Mouse (Mus musculus) embryonic facial prominence, embryonic 12.5 days (tissue): ENCODE data around the gene Dlg2. TPM values are rescaled to one million over a fixed set of nuclear protein-coding genes. Genes with fewer than 3 reads are reported as not detected.

ENCODE experiments used
- ATAC-seq: fragments of 200-750 bp; cut with Nextera tagmentation; 2 replicates; pipeline ENCODE4 v1.8.0; 2017; ENCODE audit not compliant: insufficient number of reproducible peaks, insufficient read depth, low FRiP score, low TSS enrichment
- H3K27ac ChIP-seq: fragments of 300-500 bp; sonication (generic); 2 replicates; pipeline ENCODE4 v1.5.1; 2016; ENCODE audit warnings: mild to moderate bottlenecking
- H3K27me3 ChIP-seq: fragments of 300-500 bp; sonication (generic); 2 replicates; pipeline ENCODE4 v1.6.1; 2016; ENCODE audit warnings: mild to moderate bottlenecking, moderate library complexity
- H3K36me3 ChIP-seq: fragments of 300-500 bp; sonication (generic); 2 replicates; pipeline ENCODE4 v1.6.1; 2016; ENCODE audit warnings: mild to moderate bottlenecking
- H3K4me1 ChIP-seq: fragments of 300-500 bp; sonication (generic); 2 replicates; pipeline ENCODE4 v1.6.1; 2016
- H3K4me2 ChIP-seq: fragments of 300-500 bp; sonication (generic); replicated peaks from 2 replicates; pipeline ENCODE4 v1.6.1; 2016; ENCODE audit warnings: mild to moderate bottlenecking, moderate library complexity
- H3K4me3 ChIP-seq: fragments of 300-500 bp; sonication (generic); 2 replicates; pipeline ENCODE4 v1.5.1; 2016; ENCODE audit warnings: mild to moderate bottlenecking
- H3K9ac ChIP-seq: fragments of 300-500 bp; sonication (generic); 2 replicates; pipeline ENCODE4 v1.6.1; 2016; ENCODE audit warnings: mild to moderate bottlenecking, moderate library complexity
- H3K9me3 ChIP-seq: fragments of 300-500 bp; sonication (generic); 2 replicates; pipeline ENCODE4 v1.6.1; 2016; ENCODE audit warnings: mild to moderate bottlenecking, moderate library complexity
- WGBS: fragments of 180-500 bp; shearing (Covaris S2); methylation state at CpG from one replicate; pipeline ENCODE4 v1.1.7; 2016; 5-methylcytosine and 5-hydroxymethylcytosine counted together
- polyA plus RNA-seq: library from polyadenylated mRNA; unstranded; fragments of >200 nt; fragmentation: Nextera tagmentation; extraction: Ambion mirVana; gene quantifications from 2 replicates; pipeline ENCODE4 v1.2.1, GENCODE M21; 2016

Gene Dlg2
- polyA plus RNA-seq, 1 experiment from 2014 or later, result 11.0 TPM

- Histone ChIP-seq H3K27ac (no peak overlapping the region), H3K9ac (no peak overlapping the region), H3K36me3 (no peaks in the 10 kb centered on the region), H3K4me2 (no peak overlapping the region), H3K4me3 (no peak overlapping the region), H3K27me3 (no peaks in the 10 kb centered on the region), H3K9me3 (no peaks in the 10 kb centered on the region), H3K4me1 (no peaks in the 10 kb centered on the region)
- ATAC-seq, result no peak
Observed at GRCm38 (mm10) chr7:91567423-91567822, 1091.0 kb downstream of the Dlg2 start.

- no peak for ATAC-seq
- H3K9ac ChIP-seq, result no peak overlapping the region
- 96% methylated on average over 2 of the region's 2 CpGs for WGBS
Observed at GRCm38 (mm10) chr7:91570969-91571368, 1094.5 kb downstream of the Dlg2 start.

GRCm38 (mm10) chr7:91572666-91573065, 1096.2 kb downstream of the Dlg2 start:
- WGBS, result 78% methylated on average over 2 of the region's 2 CpGs
- ATAC-seq, result no peak
- H3K4me1 ChIP-seq, result no peaks in the 10 kb centered on the region
- H3K4me3 ChIP-seq, result no peak overlapping the region
- no peaks in the 10 kb centered on the region for H3K27me3 ChIP-seq
- no peaks in the 10 kb centered on the region for H3K9me3 ChIP-seq
- no peak overlapping the region for H3K4me2 ChIP-seq
- H3K9ac ChIP-seq, result no peak overlapping the region
- H3K27ac ChIP-seq, result no peak overlapping the region
- H3K36me3 ChIP-seq, result no peaks in the 10 kb centered on the region

More at GRCm38 (mm10) chr7:91570969-91571368, 1094.5 kb downstream of the Dlg2 start:
- no peaks in the 10 kb centered on the region for H3K27me3 ChIP-seq
- H3K4me3 ChIP-seq, result no peak overlapping the region
- no peaks in the 10 kb centered on the region for H3K4me1 ChIP-seq
- no peaks in the 10 kb centered on the region for H3K9me3 ChIP-seq
- H3K36me3 ChIP-seq, result no peaks in the 10 kb centered on the region
- no peak overlapping the region for H3K27ac ChIP-seq
- no peak overlapping the region for H3K4me2 ChIP-seq

DNA sequence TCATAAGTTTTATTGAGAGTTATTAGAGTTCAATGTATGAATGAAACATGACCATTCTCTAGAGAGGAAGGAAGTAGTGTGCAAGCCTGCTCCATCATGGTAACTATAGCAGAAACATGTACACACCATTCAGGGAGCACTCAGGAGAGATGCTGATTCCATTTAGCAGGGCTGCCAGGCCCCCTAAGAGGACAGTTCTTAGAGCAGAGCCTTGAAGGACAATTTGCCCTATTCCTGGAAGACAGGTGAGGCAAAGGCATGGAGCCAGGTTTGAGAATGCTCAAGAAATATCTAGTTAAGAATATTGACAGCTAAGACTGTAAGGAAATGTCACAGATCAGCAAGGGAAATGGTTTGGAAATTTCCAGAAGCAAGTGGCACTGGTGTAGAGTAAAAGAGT, 1096.8 kb downstream of the Dlg2 start:
- H3K9ac ChIP-seq, result no peak overlapping the region
- no peaks in the 10 kb centered on the region for H3K4me1 ChIP-seq
- no peaks in the 10 kb centered on the region for H3K36me3 ChIP-seq

DNA sequence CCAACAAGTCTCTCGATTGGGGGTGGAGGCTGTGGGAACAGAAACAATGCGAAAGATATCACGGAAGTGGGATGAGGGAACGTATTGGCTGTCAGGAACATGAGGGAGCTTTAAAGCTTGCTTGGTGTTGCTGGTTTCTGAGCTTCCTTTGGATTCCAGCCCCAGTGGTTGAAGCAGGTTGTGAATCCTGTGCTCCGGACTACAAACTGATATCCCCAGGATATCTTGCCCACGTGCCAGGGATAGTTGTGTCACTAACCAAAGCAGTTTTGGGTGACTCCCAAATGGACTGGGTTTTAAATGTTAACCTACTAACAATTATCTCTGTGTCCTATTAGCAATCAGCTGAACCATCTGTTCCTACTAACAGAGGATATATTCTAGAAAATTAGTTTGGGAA, 1099.7 kb downstream of the Dlg2 start:
- no peak overlapping the region for H3K4me2 ChIP-seq
- no peaks in the 10 kb centered on the region for H3K9me3 ChIP-seq
- no peak for ATAC-seq
- H3K27ac ChIP-seq, result no peak overlapping the region
- H3K27me3 ChIP-seq, result no peaks in the 10 kb centered on the region
- WGBS, result 81% methylated on average over 6 of the region's 6 CpGs
- H3K4me1 ChIP-seq, result no peaks in the 10 kb centered on the region
- H3K9ac ChIP-seq, result no peak overlapping the region
- H3K4me3 ChIP-seq, result no peak overlapping the region
- no peaks in the 10 kb centered on the region for H3K36me3 ChIP-seq

More for the DNA sequence above, 1096.8 kb downstream of the Dlg2 start:
- Histone ChIP-seq H3K9me3 (no peaks in the 10 kb centered on the region), H3K4me3 (no peak overlapping the region), H3K4me2 (no peak overlapping the region), H3K27ac (no peak overlapping the region), H3K27me3 (no peaks in the 10 kb centered on the region)
- ATAC-seq, result no peak

GRCm38 (mm10) chr7:91582203-91582602, 1105.7 kb downstream of the Dlg2 start:
- Histone ChIP-seq H3K4me1 (no peaks in the 10 kb centered on the region), H3K27me3 (no peaks in the 10 kb centered on the region), H3K27ac (no peak overlapping the region), H3K4me2 (no peak overlapping the region), H3K36me3 (no peaks in the 10 kb centered on the region), H3K9ac (no peak overlapping the region), H3K9me3 (no peaks in the 10 kb centered on the region), H3K4me3 (no peak overlapping the region)
- ATAC-seq, result no peak
- 68% methylated on average over 2 of the region's 2 CpGs for WGBS

DNA sequence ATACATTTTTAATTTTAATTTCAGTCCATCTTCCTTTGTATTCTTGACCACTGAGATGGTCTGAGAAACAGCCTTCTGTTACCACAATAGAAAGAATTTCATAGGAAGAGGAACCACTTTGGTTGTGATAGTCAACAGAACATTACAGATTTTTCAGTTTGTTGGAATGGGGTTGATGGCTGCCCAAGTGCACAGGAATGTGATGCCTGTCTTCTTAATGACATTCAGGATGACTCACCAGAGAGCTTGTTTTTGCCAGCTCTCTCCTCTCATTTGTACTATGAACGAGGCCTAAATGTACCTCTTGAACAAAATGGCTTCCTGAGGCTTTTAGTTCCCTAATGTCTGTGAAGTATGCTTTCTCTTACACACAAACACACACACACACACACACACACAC, 1107.1 kb downstream of the Dlg2 start:
- Histone ChIP-seq H3K4me1 (no peaks in the 10 kb centered on the region), H3K4me3 (no peak overlapping the region), H3K9me3 (no peaks in the 10 kb centered on the region), H3K4me2 (no peak overlapping the region), H3K27me3 (no peaks in the 10 kb centered on the region), H3K36me3 (no peaks in the 10 kb centered on the region), H3K9ac (no peak overlapping the region), H3K27ac (no peak overlapping the region)
- ATAC-seq, result no peak
- 70% methylated on average over 1 of the region's 1 CpGs for WGBS

GRCm38 (mm10) chr7:91591261-91592170, 1115.0 kb downstream of the Dlg2 start:
- WGBS, result 84% methylated on average over 5 of the region's 5 CpGs

DNA sequence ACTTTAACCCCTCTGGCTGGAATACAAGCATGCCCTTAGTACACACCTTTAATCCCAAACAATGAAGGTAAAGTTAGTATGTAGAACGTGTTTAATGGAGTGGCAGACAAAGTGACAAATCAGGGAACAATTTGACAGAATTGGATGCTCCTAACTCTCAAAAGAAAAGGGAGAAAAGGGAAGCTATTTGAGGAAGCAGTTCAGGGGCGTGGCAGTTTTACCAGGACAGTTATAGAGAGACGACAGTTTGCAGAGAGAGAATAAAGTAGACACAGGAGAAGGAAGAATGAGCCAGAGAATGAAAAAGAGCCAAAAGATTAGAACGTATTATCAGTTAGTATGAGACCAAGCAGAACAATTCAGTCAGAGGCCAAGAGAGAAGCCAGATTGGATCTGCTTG, 1122.1 kb downstream of the Dlg2 start:
- Histone ChIP-seq H3K4me1 (no peaks in the 10 kb centered on the region), H3K27me3 (no peaks in the 10 kb centered on the region), H3K9ac (no peak overlapping the region), H3K4me2 (no peak overlapping the region), H3K4me3 (no peak overlapping the region), H3K9me3 (no peaks in the 10 kb centered on the region), H3K27ac (no peak overlapping the region), H3K36me3 (no peaks in the 10 kb centered on the region)
- 72% methylated on average over 4 of the region's 4 CpGs for WGBS
- ATAC-seq, result no peak

More at GRCm38 (mm10) chr7:91591261-91592170, 1115.0 kb downstream of the Dlg2 start:
- no peak overlapping the region for H3K4me3 ChIP-seq
- H3K27ac ChIP-seq, result no peak overlapping the region
- no peak overlapping the region for H3K4me2 ChIP-seq
- H3K4me1 ChIP-seq, result no peaks in the 10 kb centered on the region
- H3K9me3 ChIP-seq, result no peaks in the 10 kb centered on the region
- no peaks in the 10 kb centered on the region for H3K27me3 ChIP-seq
- no peak overlapping the region for H3K9ac ChIP-seq
- no peaks in the 10 kb centered on the region for H3K36me3 ChIP-seq
- no peak for ATAC-seq

- H3K36me3 ChIP-seq, result no peaks in the 10 kb centered on the region
- H3K4me1 ChIP-seq, result no peaks in the 10 kb centered on the region
- H3K4me3 ChIP-seq, result no peak overlapping the region
- no peak overlapping the region for H3K4me2 ChIP-seq
- H3K27me3 ChIP-seq, result no peaks in the 10 kb centered on the region
- no peak for ATAC-seq
- H3K9ac ChIP-seq, result no peak overlapping the region
- no peaks in the 10 kb centered on the region for H3K9me3 ChIP-seq
- H3K27ac ChIP-seq, result no peak overlapping the region
Observed at GRCm38 (mm10) chr7:91601307-91601706, 1124.8 kb downstream of the Dlg2 start.

DNA sequence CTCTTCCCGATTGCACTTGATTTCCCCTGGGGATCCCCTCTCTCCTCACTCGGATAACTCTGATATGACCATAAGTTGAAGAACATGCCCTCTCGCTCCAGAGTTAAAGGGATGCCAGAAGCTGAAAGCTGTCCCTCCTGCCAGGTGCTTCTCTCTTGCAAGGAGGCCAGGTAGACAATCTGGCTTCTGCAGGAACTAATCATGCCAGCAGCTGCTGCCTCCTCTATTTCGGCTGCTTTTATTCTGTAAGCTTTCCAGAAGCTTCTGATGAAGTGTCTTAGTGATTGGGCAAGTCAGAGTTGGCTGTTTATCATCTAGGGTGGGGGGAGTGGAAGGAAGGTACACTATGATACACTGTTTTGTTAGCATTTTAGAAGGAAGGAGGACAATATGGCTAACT, 1127.1 kb downstream of the Dlg2 start:
- 58% methylated on average over 4 of the region's 4 CpGs for WGBS
- ATAC-seq, result no peak
- H3K4me3 ChIP-seq, result no peak overlapping the region
- H3K9me3 ChIP-seq, result no peaks in the 10 kb centered on the region
- no peaks in the 10 kb centered on the region for H3K36me3 ChIP-seq
- H3K27me3 ChIP-seq, result no peaks in the 10 kb centered on the region
- no peak overlapping the region for H3K27ac ChIP-seq
- H3K4me1 ChIP-seq, result no peaks in the 10 kb centered on the region
- H3K4me2 ChIP-seq, result no peak overlapping the region
- no peak overlapping the region for H3K9ac ChIP-seq

- H3K36me3 ChIP-seq, result no peaks in the 10 kb centered on the region
- WGBS, result 77% methylated on average over 1 of the region's 1 CpGs
- no peaks in the 10 kb centered on the region for H3K9me3 ChIP-seq
- no peaks in the 10 kb centered on the region for H3K4me1 ChIP-seq
- H3K4me2 ChIP-seq, result no peak overlapping the region
- H3K27me3 ChIP-seq, result no peaks in the 10 kb centered on the region
- no peak overlapping the region for H3K9ac ChIP-seq
- no peak overlapping the region for H3K27ac ChIP-seq
- no peak for ATAC-seq
- H3K4me3 ChIP-seq, result no peak overlapping the region
Observed at GRCm38 (mm10) chr7:91653033-91653432, 1176.6 kb downstream of the Dlg2 start.
